Mouse (Mus musculus) hindbrain, postnatal 0 days (tissue): Measurements from ENCODE around the gene Mtor. TPM values are rescaled to one million over a fixed set of nuclear protein-coding genes. Genes with fewer than 3 reads are reported as not detected.

Source experiments
- ATAC-seq: fragments of 200-750 bp; cut with Nextera tagmentation; 2 replicates; pipeline ENCODE4 v1.8.0; 2017; ENCODE audit warnings: mild to moderate bottlenecking, moderate TSS enrichment, moderate library complexity
- DNase-seq: peaks from one replicate; pipeline ENCODE4 v3.0.0-alpha.2; 2015; ENCODE audit warnings: low spot score
- H3K27ac ChIP-seq: fragments of 300-500 bp; sonication (generic); 2 replicates; pipeline ENCODE4 v1.5.1; 2014; ENCODE audit warnings: mild to moderate bottlenecking
- H3K27me3 ChIP-seq: fragments of 300-500 bp; sonication (generic); 2 replicates; pipeline ENCODE4 v1.6.1; 2014; ENCODE audit warnings: low read length, mixed read lengths; ENCODE audit not compliant: insufficient read depth
- H3K36me3 ChIP-seq: fragments of 300-500 bp; sonication (generic); 2 replicates; pipeline ENCODE4 v1.6.1; 2014; ENCODE audit warnings: low read length, mixed read lengths; ENCODE audit not compliant: insufficient read depth
- H3K4me1 ChIP-seq: fragments of 300-500 bp; sonication (generic); 2 replicates; pipeline ENCODE4 v1.6.1; 2014; ENCODE audit warnings: antibody characterized with exemption, low read length, mixed read lengths; ENCODE audit not compliant: insufficient read depth
- H3K4me2 ChIP-seq: fragments of 300-500 bp; sonication (generic); 2 replicates; pipeline ENCODE4 v1.6.1; 2014; ENCODE audit warnings: low read depth, mild to moderate bottlenecking, low read length, moderate library complexity, mixed read lengths
- H3K4me3 ChIP-seq: fragments of 300-500 bp; sonication (generic); 2 replicates; pipeline ENCODE4 v1.5.1; 2014; ENCODE audit warnings: low read length
- H3K9ac ChIP-seq: fragments of 300-500 bp; sonication (generic); replicated peaks from 2 replicates; pipeline ENCODE4 v1.6.1; 2014; ENCODE audit warnings: mild to moderate bottlenecking, low read length, moderate library complexity, mixed read lengths
- H3K9me3 ChIP-seq: fragments of 300-500 bp; sonication (generic); 2 replicates; pipeline ENCODE4 v1.6.1; 2016; ENCODE audit warnings: low read length, mixed read lengths
- CTCF ChIP-seq: IDR thresholded peaks from 2 replicates; pipeline ENCODE4 v1.5.1; 2016; ENCODE audit warnings: antibody characterized with exemption, control low read depth, low read depth
- WGBS: fragments of 180-500 bp; shearing (Covaris S2); extraction: QIAGEN DNeasy Blood & Tissue Kit; methylation state at CpG from one replicate; pipeline ENCODE4 v1.1.7; 2014; 5-methylcytosine and 5-hydroxymethylcytosine counted together
- polyA plus RNA-seq: library from polyadenylated mRNA; unstranded; fragments of >200 nt; fragmentation: Nextera tagmentation; extraction: Ambion mirVana; gene quantifications from 2 replicates; pipeline ENCODE4 v1.2.1, GENCODE M21; 2015
- total RNA-seq: library from RNA; depleted of rRNA; stranded (reverse); fragments of >200 nt; gene quantifications from 2 replicates; pipeline ENCODE4 v1.2.3, GENCODE M21; 2014

Gene Mtor
- total and polyA plus RNA-seq, 2 experiments from 2014 or later = 29.2 to 58.2 TPM

- no peak for TF ChIP-seq CTCF
- Histone ChIP-seq H3K27ac (no peak overlapping the region), H3K4me1 (peaks cover 14% of the 10 kb centered on the region; the same call in 1 of the 2 replicates), H3K4me3 (no peak overlapping the region), H3K9ac (no peak overlapping the region), H3K27me3 (no peaks in the 10 kb centered on the region), H3K36me3 (no peaks in the 10 kb centered on the region), H3K4me2 (no peak overlapping the region), H3K9me3 (no peaks in the 10 kb centered on the region)
- 20% methylated on average over 16 of the region's 16 CpGs for WGBS
- peak; percentile 35 for DNase-seq
- ATAC-seq = no peak; the same call in 1 of the 2 replicates
These were observed 32.8 kb upstream of the Mtor start for GRCm38 (mm10) chr4:148415575-148415974.

GRCm38 (mm10) chr4:148417074-148417526 lies 31.3 kb upstream of the Mtor start:
- peak; percentile 37; the same call in 1 of the 2 replicates for ATAC-seq
- 51% methylated on average over 11 of the region's 11 CpGs for WGBS
- DNase-seq = no peak
- H3K4me2 ChIP-seq = no peak overlapping the region
- TF ChIP-seq CTCF = no peak
- H3K36me3 ChIP-seq = no peaks in the 10 kb centered on the region
- H3K9me3 ChIP-seq = no peaks in the 10 kb centered on the region
- no peaks in the 10 kb centered on the region for H3K27me3 ChIP-seq
- H3K4me1 ChIP-seq = peaks cover 14% of the 10 kb centered on the region; the same call in 1 of the 2 replicates
- H3K4me3 ChIP-seq = no peak overlapping the region
- peak overlapping the region; percentile 22; the same call in 1 of the 2 replicates for H3K27ac ChIP-seq
- H3K9ac ChIP-seq = no peak overlapping the region

GRCm38 (mm10) chr4:148417559-148417958 lies 30.9 kb upstream of the Mtor start:
- H3K27me3 ChIP-seq = no peaks in the 10 kb centered on the region
- H3K9ac ChIP-seq = no peak overlapping the region
- no peak for DNase-seq
- peak overlapping the region; percentile 22; the same call in 1 of the 2 replicates for H3K27ac ChIP-seq
- ATAC-seq = peak; percentile 24; the same call in 1 of the 2 replicates
- H3K4me3 ChIP-seq = no peak overlapping the region
- H3K36me3 ChIP-seq = no peaks in the 10 kb centered on the region
- 32% methylated on average over 6 of the region's 6 CpGs for WGBS
- no peak overlapping the region for H3K4me2 ChIP-seq
- peaks cover 14% of the 10 kb centered on the region; the same call in 1 of the 2 replicates for H3K4me1 ChIP-seq
- H3K9me3 ChIP-seq = no peaks in the 10 kb centered on the region
- TF ChIP-seq CTCF = no peak

GRCm38 (mm10) chr4:148426950-148427850 lies 21.2 kb upstream of the Mtor start:
- H3K27me3 ChIP-seq = no peaks in the 10 kb centered on the region
- ATAC-seq = no peak
- no peak overlapping the region for H3K4me3 ChIP-seq
- H3K9ac ChIP-seq = no peak overlapping the region
- WGBS = 63% methylated on average over 10 of the region's 10 CpGs
- no peaks in the 10 kb centered on the region for H3K36me3 ChIP-seq
- no peaks in the 10 kb centered on the region for H3K4me1 ChIP-seq
- no peak for TF ChIP-seq CTCF
- no peaks in the 10 kb centered on the region for H3K9me3 ChIP-seq
- H3K4me2 ChIP-seq = no peak overlapping the region
- H3K27ac ChIP-seq = no peak overlapping the region
- no peak for DNase-seq

- Histone ChIP-seq H3K27ac (no peak overlapping the region), H3K4me1 (no peaks in the 10 kb centered on the region), H3K4me2 (no peak overlapping the region), H3K9me3 (no peaks in the 10 kb centered on the region), H3K4me3 (no peak overlapping the region), H3K9ac (no peak overlapping the region), H3K36me3 (no peaks in the 10 kb centered on the region), H3K27me3 (no peaks in the 10 kb centered on the region)
- WGBS = 82% methylated on average over 5 of the region's 5 CpGs
- no peak for DNase-seq
- no peak for TF ChIP-seq CTCF
- no peak for ATAC-seq
These were observed 19.9 kb upstream of the Mtor start for GRCm38 (mm10) chr4:148428544-148428943.

GRCm38 (mm10) chr4:148429121-148429520 lies 19.3 kb upstream of the Mtor start:
- DNase-seq (no peak), ATAC-seq (no peak)
- Histone ChIP-seq H3K9ac (no peak overlapping the region), H3K36me3 (no peaks in the 10 kb centered on the region), H3K4me1 (no peaks in the 10 kb centered on the region), H3K4me2 (no peak overlapping the region), H3K9me3 (no peaks in the 10 kb centered on the region), H3K4me3 (no peak overlapping the region), H3K27ac (no peak overlapping the region), H3K27me3 (no peaks in the 10 kb centered on the region)
- 69% methylated on average over 11 of the region's 11 CpGs for WGBS
- no peak for TF ChIP-seq CTCF
